Mouse (Mus musculus): ENCODE data around the gene Kcnh2.

DNA sequence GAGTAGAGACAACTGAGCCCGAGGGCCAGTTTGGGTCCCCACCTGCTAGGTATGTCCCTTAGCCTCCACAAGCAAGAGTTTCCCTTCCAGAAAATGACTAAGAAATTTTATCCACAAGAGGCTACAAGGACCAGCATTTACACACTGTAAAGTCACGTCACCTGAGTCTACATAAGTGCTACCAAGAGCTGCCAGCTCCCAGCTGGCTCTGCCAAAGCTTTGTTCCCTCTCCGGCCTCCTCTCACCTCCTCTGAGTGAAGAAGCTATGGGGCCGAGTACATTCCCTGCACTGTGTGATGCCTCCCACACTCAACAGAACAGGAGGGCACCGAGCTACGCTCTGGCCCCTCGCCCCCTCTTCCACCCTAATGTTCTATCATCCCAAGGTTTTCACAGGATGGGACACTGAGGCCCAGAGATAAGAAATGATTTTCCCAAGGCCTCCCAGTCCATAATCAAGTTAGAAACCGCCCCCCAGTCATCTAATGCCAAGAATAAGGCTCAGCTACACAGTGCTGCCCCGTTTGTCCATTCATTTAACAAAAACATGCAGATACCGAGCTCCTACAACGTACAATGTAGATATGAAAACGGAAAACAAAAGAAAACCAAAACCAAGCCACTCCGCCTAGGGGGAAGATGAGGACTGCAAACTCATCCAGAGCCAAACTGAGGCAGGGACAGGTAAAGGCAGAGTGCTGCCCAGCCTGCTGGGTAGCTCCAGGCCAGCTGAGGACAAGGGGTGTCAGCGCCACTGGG lies 9.0 kb downstream of the Kcnh2 start:
- TF ChIP-seq CTCF (conservative IDR thresholded peaks at IDR 0.05; ENCODE audit: low read length) (no peak), POU5F1 (IDR thresholded peaks at IDR 0.05; ENCODE audit: borderline replicate concordance, low read length) (no peak), NANOG (IDR thresholded peaks at IDR 0.05; ENCODE audit: borderline replicate concordance, low read length) (no peak)

All from E14TG2a.4 (cell line).